Mouse (Mus musculus) liver, adult 2 months (tissue): ENCODE measurements at regions not wholly inside any gene's neighbourhood (a gene's known extent, or its start where the extent isn't known, plus 50 kb on each side); places are given as distances from the start of the nearest gene placed in this dataset.

Experiments
- CTCF ChIP-seq: fragments of 200-500 bp; IDR thresholded peaks from 2 replicates; pipeline ENCODE4 v1.5.1; 2011; ENCODE audit warnings: low read depth, low read length, control low read depth
- POLR2A ChIP-seq: fragments of 200-500 bp; IDR thresholded peaks from 2 replicates; pipeline ENCODE4 v1.6.1; 2011; ENCODE audit warnings: low read length, control low read depth; ENCODE audit not compliant: insufficient read depth; ENCODE audit errors: extremely low read depth

- TF ChIP-seq CTCF (peak; percentile 28; the same call in 1 of the 2 replicates), POLR2A (no peak)
Observed at GRCm38 (mm10) chr3:148385712-148386111, 604.6 kb downstream of the Adgrl2 start.
